Mouse (Mus musculus): ENCODE results near the gene Kdf1. TPM values are rescaled to one million over a fixed set of nuclear protein-coding genes. Genes with fewer than 3 reads are reported as not detected.
A peak's percentile ranks its signal among the peaks of the same experiment; 100 is the strongest.

Kdf1 gene
- total and polyA plus RNA-seq, 2 experiments from 2014 or later: 0.16 TPM; not detected in 1

DNA sequence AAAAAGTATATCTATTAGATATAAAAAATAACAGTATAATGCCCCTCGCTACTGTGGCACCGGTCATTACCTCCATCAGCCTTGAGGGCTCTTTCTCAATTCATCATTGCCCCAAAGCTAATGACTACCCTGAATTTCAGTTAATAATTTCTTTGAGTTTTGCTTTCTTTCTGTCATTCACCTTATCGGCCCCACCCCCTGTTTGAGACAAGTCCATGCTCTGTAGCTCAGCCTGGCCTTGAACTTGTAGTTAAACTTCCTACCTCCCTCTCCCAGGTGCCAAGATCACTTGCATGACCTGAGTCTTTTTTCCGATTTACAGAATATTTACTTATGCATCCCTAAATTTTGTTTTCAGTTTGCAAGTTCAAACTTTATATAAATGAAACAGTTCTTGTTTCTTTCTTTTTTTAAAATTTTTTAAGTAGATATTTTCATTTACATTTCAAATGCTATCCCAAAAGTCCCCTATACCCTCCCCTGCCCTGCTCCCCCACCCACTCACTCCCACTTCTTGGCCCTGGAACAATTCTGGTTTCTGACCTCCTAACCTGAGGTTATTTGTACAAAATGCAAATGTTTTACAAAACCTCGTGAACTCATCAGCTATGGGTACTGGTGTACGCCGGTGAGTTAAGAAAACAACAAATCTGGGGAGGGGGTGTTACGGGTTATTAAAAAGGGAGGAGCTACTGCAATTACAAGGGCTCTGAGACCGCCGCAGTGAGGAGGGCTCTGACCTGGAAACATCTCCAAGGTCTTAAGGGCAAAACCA lies 50.7 kb downstream of the Kdf1 start:
- no peaks in the 10 kb centered on the region for H3K36me3 ChIP-seq (replicated peaks; ENCODE audit: control insufficient read depth, insufficient read depth, low read length)
- no peak for TF ChIP-seq EP300 (IDR thresholded peaks at IDR 0.05; ENCODE audit: low read depth)
- TF ChIP-seq CTCF (IDR thresholded peaks at IDR 0.05; ENCODE audit: low read depth): no peak
- no peaks in the 10 kb centered on the region for H3K27me3 ChIP-seq (ENCODE audit: control insufficient read depth, insufficient read depth, low read length)
- H3K4me3 ChIP-seq (ENCODE audit: low read depth, low read length): no peak overlapping the region
- 0 out of 2 replicates have a peak, but pooled peaks cover 3% of the 10 kb centered on the region for H3K9me3 ChIP-seq (replicated peaks; ENCODE audit: control insufficient read depth, low read length)
- no peak overlapping the region for H3K9ac ChIP-seq (replicated peaks; ENCODE audit: low read depth, low read length)
- peaks cover 5% of the 10 kb centered on the region; the same call in 1 of the 2 replicates for H3K4me1 ChIP-seq (ENCODE audit: control insufficient read depth, insufficient read depth)
- DNase-seq (ENCODE audit: low spot score) (no peak), ATAC-seq (ENCODE audit: insufficient read depth, low read depth) (no peak)
- H3K4me2 ChIP-seq (ENCODE audit: low read depth, low read length): no peak overlapping the region
- WGBS: 78% methylated on average over 10 of the region's 10 CpGs
- H3K27ac ChIP-seq (ENCODE audit: low read depth): no peak overlapping the region

DNA sequence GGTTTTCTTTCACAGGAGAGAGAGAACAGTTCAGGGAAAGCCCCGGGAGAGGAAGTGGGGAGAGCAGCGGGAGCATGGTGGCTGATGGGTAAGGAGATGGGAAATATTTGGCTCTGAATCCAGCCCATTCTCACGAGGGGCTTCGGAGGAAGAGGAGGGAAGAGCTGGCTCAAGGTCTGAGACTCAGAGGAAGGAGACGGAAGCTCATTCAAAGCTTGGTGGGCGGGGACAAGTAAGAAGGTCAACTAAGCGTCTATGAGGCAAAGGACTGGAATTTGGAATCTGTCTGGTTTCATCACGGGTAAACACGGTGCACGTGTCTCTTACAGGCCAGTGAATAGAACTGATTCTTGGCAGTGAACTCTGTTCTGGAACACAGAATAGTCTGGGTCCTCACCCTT lies 51.3 kb downstream of the Kdf1 start:
- ATAC-seq (ENCODE audit: insufficient read depth, low read depth) (no peak), DNase-seq (ENCODE audit: low spot score) (no peak)
- H3K27ac ChIP-seq (ENCODE audit: low read depth): no peak overlapping the region
- 0 out of 2 replicates have a peak, but pooled peaks cover 3% of the 10 kb centered on the region for H3K9me3 ChIP-seq (replicated peaks; ENCODE audit: control insufficient read depth, low read length)
- no peak overlapping the region for H3K4me3 ChIP-seq (ENCODE audit: low read depth, low read length)
- WGBS: 38% methylated on average over 10 of the region's 10 CpGs
- TF ChIP-seq EP300 (IDR thresholded peaks at IDR 0.05; ENCODE audit: low read depth) (no peak), CTCF (IDR thresholded peaks at IDR 0.05; ENCODE audit: low read depth) (no peak)
- no peak overlapping the region for H3K9ac ChIP-seq (replicated peaks; ENCODE audit: low read depth, low read length)
- no peaks in the 10 kb centered on the region for H3K27me3 ChIP-seq (ENCODE audit: control insufficient read depth, insufficient read depth, low read length)
- no peaks in the 10 kb centered on the region for H3K36me3 ChIP-seq (replicated peaks; ENCODE audit: control insufficient read depth, insufficient read depth, low read length)
- H3K4me1 ChIP-seq (ENCODE audit: control insufficient read depth, insufficient read depth): peaks cover 5% of the 10 kb centered on the region; the same call in 1 of the 2 replicates
- no peak overlapping the region for H3K4me2 ChIP-seq (ENCODE audit: low read depth, low read length)

DNA sequence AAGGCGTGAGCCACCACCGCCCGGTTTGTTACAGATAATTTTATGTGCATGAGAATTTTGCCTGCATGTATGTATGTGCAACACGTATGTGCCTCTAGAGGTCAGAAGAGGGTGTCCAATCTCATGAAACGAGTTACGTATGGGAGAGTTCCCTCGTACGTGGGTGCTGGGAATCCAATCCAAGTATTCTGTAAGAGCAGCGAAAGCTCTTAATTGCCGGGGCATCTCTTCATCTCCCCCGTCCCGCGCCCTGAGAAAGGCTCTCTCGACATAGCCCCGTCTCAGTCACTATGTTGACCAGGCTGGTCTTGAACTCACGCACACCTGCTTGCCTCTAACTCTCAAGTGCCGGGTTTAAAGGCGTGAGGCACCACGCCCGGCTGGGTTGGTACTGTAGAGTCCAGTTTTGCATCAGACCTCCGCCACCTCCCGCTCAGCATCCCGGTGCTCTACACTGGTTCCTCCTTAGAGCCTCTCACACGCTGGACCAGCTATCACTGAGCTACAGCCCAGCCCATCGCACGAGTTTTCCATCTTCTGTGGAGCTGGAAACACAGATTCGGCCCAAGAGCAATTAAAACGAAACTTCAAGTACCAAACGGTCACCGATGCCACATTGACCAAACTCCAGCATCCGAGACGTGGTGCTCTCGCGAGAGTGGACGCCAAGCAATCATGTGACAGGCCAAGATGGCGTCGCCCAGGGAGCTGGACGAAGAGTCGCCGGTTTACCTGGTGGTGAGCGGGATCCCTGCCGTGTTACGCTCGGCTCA lies 55.5 kb downstream of the Kdf1 start, which contains the start of gene Gpatch3:
Gpatch3 (plus strand) TSS at position 676 of the 773 bp plus-strand sequence.
- no peaks in the 10 kb centered on the region for H3K27me3 ChIP-seq (ENCODE audit: control insufficient read depth, insufficient read depth, low read length)

DNA sequence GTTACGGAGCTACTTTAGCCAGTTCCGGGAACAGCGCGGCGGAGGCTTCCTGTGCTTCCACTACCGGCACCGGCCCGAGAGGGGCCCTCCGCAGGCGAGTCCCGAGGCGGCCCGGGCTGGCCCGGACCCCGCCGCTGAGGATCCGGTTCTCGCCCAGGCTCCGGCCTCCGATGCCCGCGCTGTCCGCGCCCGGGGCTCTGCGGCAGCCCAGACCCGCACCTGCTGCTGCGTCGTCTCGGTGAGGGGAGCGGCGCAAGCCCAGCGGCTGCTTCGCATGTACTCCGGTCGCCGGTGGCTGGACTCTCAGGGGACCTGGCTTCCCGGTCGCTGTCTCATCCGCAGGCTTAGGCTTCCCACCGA lies 56.1 kb downstream of the Kdf1 start:
- peaks cover 21% of the 10 kb centered on the region for H3K36me3 ChIP-seq (replicated peaks; ENCODE audit: control insufficient read depth, insufficient read depth, low read length)
- H3K27me3 ChIP-seq (ENCODE audit: control insufficient read depth, insufficient read depth, low read length): no peaks in the 10 kb centered on the region
- no peak for DNase-seq (ENCODE audit: low spot score)
- H3K4me1 ChIP-seq (ENCODE audit: control insufficient read depth, insufficient read depth): peaks cover 11% of the 10 kb centered on the region; the same call in 1 of the 2 replicates
- ATAC-seq (ENCODE audit: insufficient read depth, low read depth): peak; percentile 54
- H3K9ac ChIP-seq (replicated peaks; ENCODE audit: low read depth, low read length): peak overlapping the region; percentile 85
- peak overlapping the region; percentile 77 for H3K4me3 ChIP-seq (ENCODE audit: low read depth, low read length)
- H3K9me3 ChIP-seq (replicated peaks; ENCODE audit: control insufficient read depth, low read length): 0 out of 2 replicates have a peak, but pooled peaks cover 3% of the 10 kb centered on the region
- H3K27ac ChIP-seq (ENCODE audit: low read depth): peak overlapping the region; percentile 63
- H3K4me2 ChIP-seq (ENCODE audit: low read depth, low read length): peak overlapping the region; percentile 97
- TF ChIP-seq EP300 (IDR thresholded peaks at IDR 0.05; ENCODE audit: low read depth) (no peak), CTCF (IDR thresholded peaks at IDR 0.05; ENCODE audit: low read depth) (no peak)
- 0% methylated on average over 40 of the region's 41 CpGs for WGBS

More for the DNA sequence above, 55.5 kb downstream of the Kdf1 start, which contains the start of gene Gpatch3:
- H3K36me3 ChIP-seq (replicated peaks; ENCODE audit: control insufficient read depth, insufficient read depth, low read length): peaks cover 15% of the 10 kb centered on the region
- peak within 1 kb of the TSS; percentile 97 for H3K4me2 ChIP-seq (ENCODE audit: low read depth, low read length)
- H3K27ac ChIP-seq (ENCODE audit: low read depth): peak within 1 kb of the TSS; percentile 63
- peak within 1 kb of the TSS; percentile 77 for H3K4me3 ChIP-seq (ENCODE audit: low read depth, low read length)
- H3K4me1 ChIP-seq (ENCODE audit: control insufficient read depth, insufficient read depth): peaks cover 11% of the 10 kb centered on the region; the same call in 1 of the 2 replicates
- DNase-seq (ENCODE audit: low spot score): peak; percentile 93
- 0 out of 2 replicates have a peak, but pooled peaks cover 3% of the 10 kb centered on the region for H3K9me3 ChIP-seq (replicated peaks; ENCODE audit: control insufficient read depth, low read length)
- TF ChIP-seq CTCF (IDR thresholded peaks at IDR 0.05; ENCODE audit: low read depth) (no peak; the same call in 1 of the 2 replicates), EP300 (IDR thresholded peaks at IDR 0.05; ENCODE audit: low read depth) (peak; percentile 94)
- peak within 1 kb of the TSS; percentile 85 for H3K9ac ChIP-seq (replicated peaks; ENCODE audit: low read depth, low read length)
- ATAC-seq (ENCODE audit: insufficient read depth, low read depth): peak; percentile 93
- WGBS: 5% methylated on average over 44 of the region's 44 CpGs

DNA sequence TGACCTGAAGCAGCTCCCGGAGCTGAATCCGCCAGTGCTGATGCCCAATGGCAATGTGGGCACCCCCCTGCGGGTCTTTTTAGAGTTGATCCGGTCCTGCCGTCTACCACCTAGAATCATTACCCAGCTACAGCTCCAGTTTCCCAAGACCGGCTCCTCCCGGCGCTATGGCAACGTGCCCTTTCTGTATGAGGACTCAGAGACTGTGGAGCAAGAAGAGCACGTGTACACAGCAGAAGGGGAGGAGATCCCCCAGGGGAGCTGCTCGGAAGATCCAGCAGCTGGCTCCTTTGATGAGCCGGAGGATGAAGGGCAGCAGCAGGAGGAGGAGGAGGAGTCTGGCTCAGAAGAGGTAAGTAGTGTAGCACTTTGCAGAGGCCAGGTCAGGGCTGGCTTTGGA lies 59.2 kb downstream of the Kdf1 start:
- ATAC-seq (ENCODE audit: insufficient read depth, low read depth) (no peak), DNase-seq (ENCODE audit: low spot score) (no peak)
- Histone ChIP-seq H3K9me3 (replicated peaks; ENCODE audit: control insufficient read depth, low read length) (no peaks in the 10 kb centered on the region), H3K4me1 (ENCODE audit: control insufficient read depth, insufficient read depth) (peaks cover 11% of the 10 kb centered on the region; the same call in 1 of the 2 replicates), H3K27ac (ENCODE audit: low read depth) (no peak overlapping the region), H3K36me3 (replicated peaks; ENCODE audit: control insufficient read depth, insufficient read depth, low read length) (peaks cover 44% of the 10 kb centered on the region), H3K9ac (replicated peaks; ENCODE audit: low read depth, low read length) (no peak overlapping the region), H3K4me2 (ENCODE audit: low read depth, low read length) (no peak overlapping the region), H3K27me3 (ENCODE audit: control insufficient read depth, insufficient read depth, low read length) (no peaks in the 10 kb centered on the region), H3K4me3 (ENCODE audit: low read depth, low read length) (no peak overlapping the region)
- no peak for TF ChIP-seq CTCF (IDR thresholded peaks at IDR 0.05; ENCODE audit: low read depth)
- no peak for TF ChIP-seq EP300 (IDR thresholded peaks at IDR 0.05; ENCODE audit: low read depth)
- 80% methylated on average over 12 of the region's 12 CpGs for WGBS

Small RNA genes within 50 kb of the gene (microRNA-seq; reads per million reads assigned to microRNA genes)
- gene Gm23158: not detected

Other genes with a start within 250 kb of the Kdf1 start
- gene Tmem222, start 241.2 kb upstream of the Kdf1 start, total RNA-seq (2014; rRNA removed; ENCODE audit: low replicate concordance): 58.8 and 103 TPM in 2 replicates
- gene Tmem222, start 241.2 kb upstream of the Kdf1 start, polyA plus RNA-seq (2015; fragmentation: Nextera tagmentation; extraction: Ambion mirVana): 45.0 and 45.6 TPM in 2 replicates
- gene Wdtc1, start 165.5 kb upstream of the Kdf1 start, total RNA-seq (2014; rRNA removed; ENCODE audit: low replicate concordance): 30.2 and 39.9 TPM in 2 replicates
- 9.3 and 9.6 TPM in 2 replicates for gene Wdtc1, start 165.5 kb upstream of the Kdf1 start, polyA plus RNA-seq (2015; fragmentation: Nextera tagmentation; extraction: Ambion mirVana)
- 15.8 and 30.8 TPM in 2 replicates for gene Slc9a1, start 149.3 kb upstream of the Kdf1 start, total RNA-seq (2014; rRNA removed; ENCODE audit: low replicate concordance)
- gene Slc9a1, start 149.3 kb upstream of the Kdf1 start, polyA plus RNA-seq (2015; fragmentation: Nextera tagmentation; extraction: Ambion mirVana): 4.0 and 4.4 TPM in 2 replicates
- gene Tent5b, start 38.8 kb upstream of the Kdf1 start, total RNA-seq (2014; rRNA removed; ENCODE audit: low replicate concordance): 33.3 and 48.2 TPM in 2 replicates
- 0.78 and 1.4 TPM in 2 replicates for gene Tent5b, start 38.8 kb upstream of the Kdf1 start, polyA plus RNA-seq (2015; fragmentation: Nextera tagmentation; extraction: Ambion mirVana)
- 4.1 and 9.8 TPM in 2 replicates for gene Trnp1, start 20.4 kb upstream of the Kdf1 start, total RNA-seq (2014; rRNA removed; ENCODE audit: low replicate concordance)
- gene Trnp1, start 20.4 kb upstream of the Kdf1 start, polyA plus RNA-seq (2015; fragmentation: Nextera tagmentation; extraction: Ambion mirVana): 1.8 and 2.7 TPM in 2 replicates
- 29.2 and 42.1 TPM in 2 replicates for gene Nudc, start 27.0 kb downstream of the Kdf1 start, total RNA-seq (2014; rRNA removed; ENCODE audit: low replicate concordance)
- gene Nudc, start 27.0 kb downstream of the Kdf1 start, polyA plus RNA-seq (2015; fragmentation: Nextera tagmentation; extraction: Ambion mirVana): 146 and 152 TPM in 2 replicates
- 11.1 and 36.4 TPM in 2 replicates for gene Nr0b2, start 34.4 kb downstream of the Kdf1 start, total RNA-seq (2014; rRNA removed; ENCODE audit: low replicate concordance)
- gene Nr0b2, start 34.4 kb downstream of the Kdf1 start, polyA plus RNA-seq (2015; fragmentation: Nextera tagmentation; extraction: Ambion mirVana): 30.8 and 32.2 TPM in 2 replicates
- gene Gpatch3, start 55.8 kb downstream of the Kdf1 start, total RNA-seq (2014; rRNA removed; ENCODE audit: low replicate concordance): 8.2 and 9.4 TPM in 2 replicates
- 3.5 and 3.6 TPM in 2 replicates for gene Gpatch3, start 55.8 kb downstream of the Kdf1 start, polyA plus RNA-seq (2015; fragmentation: Nextera tagmentation; extraction: Ambion mirVana)
- 8.9 and 17.2 TPM in 2 replicates for gene Gpn2, start 65.4 kb downstream of the Kdf1 start, total RNA-seq (2014; rRNA removed; ENCODE audit: low replicate concordance)
- 8.6 and 8.8 TPM in 2 replicates for gene Gpn2, start 65.4 kb downstream of the Kdf1 start, polyA plus RNA-seq (2015; fragmentation: Nextera tagmentation; extraction: Ambion mirVana)
- 2.6 and 6.8 TPM in 2 replicates for gene Sfn, start 83.2 kb downstream of the Kdf1 start, total RNA-seq (2014; rRNA removed; ENCODE audit: low replicate concordance)
- gene Sfn, start 83.2 kb downstream of the Kdf1 start, polyA plus RNA-seq (2015; fragmentation: Nextera tagmentation; extraction: Ambion mirVana): 0.18 and 0.37 TPM in 2 replicates
- 11.4 and 21.8 TPM in 2 replicates for gene Zdhhc18, start 131.2 kb downstream of the Kdf1 start, total RNA-seq (2014; rRNA removed; ENCODE audit: low replicate concordance)
- gene Zdhhc18, start 131.2 kb downstream of the Kdf1 start, polyA plus RNA-seq (2015; fragmentation: Nextera tagmentation; extraction: Ambion mirVana): 1.7 and 2.3 TPM in 2 replicates
- gene Pigv, start 153.7 kb downstream of the Kdf1 start, total RNA-seq (2014; rRNA removed; ENCODE audit: low replicate concordance): 8.7 and 13.7 TPM in 2 replicates
- 12.9 and 13.5 TPM in 2 replicates for gene Pigv, start 153.7 kb downstream of the Kdf1 start, polyA plus RNA-seq (2015; fragmentation: Nextera tagmentation; extraction: Ambion mirVana)
- 27.9 and 33.3 TPM in 2 replicates for gene Arid1a, start 237.8 kb downstream of the Kdf1 start, total RNA-seq (2014; rRNA removed; ENCODE audit: low replicate concordance)
- gene Arid1a, start 237.8 kb downstream of the Kdf1 start, polyA plus RNA-seq (2015; fragmentation: Nextera tagmentation; extraction: Ambion mirVana): 9.7 and 10.1 TPM in 2 replicates